Mouse (Mus musculus): ENCODE data around the gene Lrrc18.

GRCm38 (mm10) chr14:33036811-33037210, 45.6 kb downstream of the Lrrc18 start:
- no peak for TF ChIP-seq POLR2A (IDR thresholded peaks at IDR 0.05; ENCODE audit: borderline replicate concordance, control insufficient read depth, low read depth, low read length)
- no peak for TF ChIP-seq CTCF (IDR thresholded peaks at IDR 0.05; ENCODE audit: control insufficient read depth, insufficient read depth, low read length)
